Mouse (Mus musculus) monocyte, adult 5-6 weeks (primary cell): ENCODE measurements around the gene Tmem192. TPM values are rescaled to one million over a fixed set of nuclear protein-coding genes. Genes with fewer than 3 reads are reported as not detected.
"Not testable (repeated sequence)": the region's sequence is repeated elsewhere in the genome, so short reads cannot be mapped to it uniquely, and the experiment has no call there.

Source experiments
- ATAC-seq: fragments of 153-309, 156-312 bp; replicated peaks from 2 replicates; pipeline ENCODE4 v1.8.0; 2017; ENCODE audit warnings: mild to moderate bottlenecking; ENCODE audit not compliant: low TSS enrichment, insufficient number of reproducible peaks, severe bottlenecking, poor library complexity, low FRiP score
- total RNA-seq: library from RNA; stranded (forward); fragments of 200-1000, 200-491, 200-594 nt; gene quantifications from 3 replicates; pipeline ENCODE4 v1.2.3, GENCODE M21; 2017

Gene Tmem192
- total RNA-seq, 1 experiment from 2014 or later: 28.7 TPM

- no peak for ATAC-seq
Measured at GRCm38 (mm10) chr8:64948371-64948770, 1.4 kb downstream of the Tmem192 start.

GRCm38 (mm10) chr8:64952101-64952500, 5.1 kb downstream of the Tmem192 start:
- no peak for ATAC-seq

DNA sequence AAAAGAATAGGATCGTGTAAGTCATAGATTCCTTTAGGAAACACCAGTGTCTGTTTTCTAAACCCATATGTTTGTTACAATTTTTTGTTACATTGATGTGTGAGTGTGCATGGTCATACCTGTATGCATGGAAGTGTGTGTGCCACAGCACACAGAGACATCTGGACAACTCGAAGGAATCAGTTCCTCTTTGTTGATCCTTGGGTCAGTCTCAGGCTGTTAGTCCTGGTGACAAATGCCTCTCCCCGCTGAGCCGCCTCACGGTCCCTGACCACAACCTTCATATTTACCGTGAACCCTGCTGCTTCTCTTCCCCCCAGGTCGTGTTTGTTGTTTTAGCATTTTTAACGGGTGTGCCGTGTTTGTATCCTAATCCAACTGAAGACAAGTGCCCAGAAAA, 12.0 kb downstream of the Tmem192 start:
- ATAC-seq: no peak

- no peak for ATAC-seq
Measured at GRCm38 (mm10) chr8:64962836-64963235, 15.9 kb downstream of the Tmem192 start.

DNA sequence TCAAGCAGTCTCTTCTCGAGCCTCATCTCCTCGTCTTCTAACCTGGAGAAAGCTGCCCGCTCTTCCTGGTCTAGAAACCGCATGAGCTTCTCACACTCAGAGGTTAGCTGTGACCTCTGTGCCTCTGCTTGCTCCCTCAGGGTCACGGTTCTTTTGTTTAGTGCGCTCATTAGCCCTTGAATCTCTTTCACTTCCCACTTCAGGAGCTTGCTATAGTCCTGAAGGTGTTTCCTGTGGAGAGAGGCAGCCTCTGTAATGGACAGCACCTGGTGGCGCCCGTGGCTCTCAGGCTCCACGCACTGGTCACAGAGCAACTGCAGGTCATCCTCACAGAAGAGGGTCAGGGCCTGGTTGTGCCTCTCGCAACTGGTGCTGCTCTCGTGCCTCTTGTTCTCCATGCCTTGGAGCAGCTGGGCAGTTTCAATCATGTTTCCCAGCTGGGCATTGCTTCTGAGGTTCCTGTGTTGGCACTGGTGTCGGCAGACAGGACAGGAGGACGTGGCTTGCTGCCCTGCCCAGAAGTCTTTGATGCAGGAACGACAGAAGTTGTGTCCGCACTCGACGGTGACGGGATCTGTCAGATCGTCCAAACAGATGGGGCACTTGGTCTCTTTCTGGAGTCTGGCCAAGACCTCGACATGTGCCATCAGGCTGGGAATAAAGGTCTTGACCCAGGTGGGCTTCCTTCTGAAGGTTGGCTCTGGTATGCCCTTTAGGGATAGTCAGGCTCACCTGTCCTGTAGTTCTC, 36.3 kb downstream of the Tmem192 start:
- no peak for ATAC-seq

- ATAC-seq: no peak
Measured at GRCm38 (mm10) chr8:64987731-64988130, 40.7 kb downstream of the Tmem192 start, which contains the start of gene Trim75. Trim75 (minus strand) TSS chr8:64987831.

GRCm38 (mm10) chr8:64998806-64999365, 51.9 kb downstream of the Tmem192 start:
- no peak for ATAC-seq

DNA sequence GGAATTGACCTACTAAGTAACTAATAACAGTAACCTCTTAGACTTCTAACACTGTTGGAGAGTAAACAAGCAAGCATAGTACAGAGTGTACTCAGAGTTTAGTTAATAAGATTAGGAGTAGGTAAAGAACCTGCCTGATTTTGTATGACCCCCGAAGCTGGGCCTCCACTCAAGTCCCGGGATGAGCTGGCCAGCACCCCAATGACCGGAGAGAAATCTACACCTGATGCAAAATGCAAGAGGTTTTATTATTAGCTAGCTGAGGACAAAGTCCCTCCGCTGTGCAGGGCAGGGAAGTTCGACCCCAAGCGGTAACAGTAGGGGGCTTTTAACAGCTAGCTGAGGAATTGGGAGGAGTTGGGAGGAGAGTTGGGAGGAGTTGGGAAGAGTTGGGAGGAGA, 60.6 kb downstream of the Tmem192 start:
- ATAC-seq: not testable (repeated sequence)

- no peak for ATAC-seq
Measured at GRCm38 (mm10) chr8:65018423-65018822, 71.4 kb downstream of the Tmem192 start, which contains the start of the genes Trim61 and Trim60. Trim61 (minus strand) TSS chr8:65018523. Trim60 (minus strand) TSS chr8:65018584.

Other genes starting within 250 kb of the Tmem192 start
- 77.7 to 101 TPM (median 92.3 TPM) in 3 replicates for gene Msmo1, start 213.4 kb upstream of the Tmem192 start, total RNA-seq
- 29.4 to 59.8 TPM (median 43.6 TPM) in 3 replicates for gene Klhl2, start 97.2 kb upstream of the Tmem192 start, total RNA-seq
- not detected in 3 replicates for gene Trim75, start 40.6 kb downstream of the Tmem192 start, total RNA-seq
- not detected in 3 replicates for gene Trim61, start 71.3 kb downstream of the Tmem192 start, total RNA-seq
- not detected in 3 replicates for gene Trim60, start 71.4 kb downstream of the Tmem192 start, total RNA-seq
- not detected in 3 replicates for gene Apela, start 90.2 kb downstream of the Tmem192 start, total RNA-seq
- not detected in 3 replicates for gene Gm10663, start 127.8 kb downstream of the Tmem192 start, total RNA-seq
- not detected in 3 replicates for gene BC030870, start 182.4 kb downstream of the Tmem192 start, total RNA-seq